ENCODE assay signal across 8 mouse cellular contexts in genomic region chr17:57104496-57104895, GRCm38 (mm10). TPM values are rescaled to one million over a fixed set of nuclear protein-coding genes. Genes with fewer than 3 reads are reported as not detected.
DNase-seq lines count a peak whose midpoint lies in the region; ATAC-seq lines count a peak whose summit lies in the region.
"Had no signal": no experiment of that assay in that cellular context is flagged by ENCODE, and none has a peak within 500 bp of the region (broad histone marks: within the 10 kb centered on the region; RNA-seq: fewer than 3 reads in every experiment).

No protein-coding gene starts in this region.

- peak overlapping the region; percentile 80 for H3K4me2 ChIP-seq in liver, embryonic 12.5 days

- peaks cover 84% of the 10 kb centered on the region for H3K4me1 ChIP-seq in megakaryocyte, embryonic 14.5 days
- H3K4me1 ChIP-seq in liver, embryonic 12.5 days: peaks cover 42% of the 10 kb centered on the region

- no peak for DNase-seq in left cerebral cortex, postnatal 14 days (ENCODE audit: low spot score in 2 of 2)
- no peak for DNase-seq in adrenal gland, postnatal 36 days
- DNase-seq in cerebellum, postnatal 14 days: no peak

- intact Hi-C loops in left cerebral cortex, postnatal 14 days (cut with DNase I): no loop called here

- H3K4me3 ChIP-seq in megakaryocyte, embryonic 14.5 days (replicated peaks): peak overlapping the region; percentile 100
- H3K4me3 ChIP-seq in liver, embryonic 12.5 days: peak overlapping the region; percentile 58; the same call in 1 of the 2 replicates

- no peaks in the 10 kb centered on the region for H3K27me3 ChIP-seq in megakaryocyte, embryonic 14.5 days (replicated peaks)
- H3K27me3 ChIP-seq in liver, embryonic 12.5 days (replicated peaks): peaks cover 49% of the 10 kb centered on the region

- no peak for ATAC-seq in megakaryocyte, adult 5-6 weeks (ENCODE audit: poor library complexity, severe bottlenecking)
- peak; percentile 23 for ATAC-seq in granulocyte monocyte progenitor cell, adult 5-6 weeks (replicated peaks; ENCODE audit: poor library complexity, severe bottlenecking)
- ATAC-seq in liver, embryonic 12.5 days: no peak

- H3K9me3 ChIP-seq in megakaryocyte, embryonic 14.5 days: no peaks in the 10 kb centered on the region
- H3K9me3 ChIP-seq in liver, embryonic 12.5 days (replicated peaks): no peaks in the 10 kb centered on the region

- H3K27ac ChIP-seq in liver, embryonic 12.5 days: no peak overlapping the region

- peaks cover 61% of the 10 kb centered on the region for H3K36me3 ChIP-seq in megakaryocyte, embryonic 14.5 days (replicated peaks; ENCODE audit: low read length)
- no peaks in the 10 kb centered on the region for H3K36me3 ChIP-seq in liver, embryonic 12.5 days

- no peak overlapping the region for H3K9ac ChIP-seq in liver, embryonic 12.5 days

- 27% methylated on average over 4 of the region's 4 CpGs for WGBS in liver, embryonic 12.5 days (ENCODE audit: insufficient replicate concordance)

RNA-seq across cellular contexts. Expression of gene Tnfsf9, which starts 0.6 kb away (rescaled TPM):
- polyA plus RNA-seq in megakaryocyte, embryonic 14.5 days (2012; ENCODE audit: insufficient read depth, low replicate concordance): 3.3 and 4.6 TPM in 2 replicates
- 3.9 and 6.3 TPM in 2 replicates for total RNA-seq in megakaryocyte, adult 5-6 weeks (2015)
- total RNA-seq in megakaryocyte, adult 5-6 weeks (2017): 1.5 and 2.2 TPM in 2 replicates
- 0.28 and 1.1 TPM in 2 replicates for total RNA-seq in granulocyte monocyte progenitor cell, adult 5-6 weeks (2014; fragmentation: Nextera tagmentation)
- 0.60 and 3.0 TPM in 2 replicates for total RNA-seq in granulocyte monocyte progenitor cell, adult 5-6 weeks (2017)
- polyA plus RNA-seq in liver, embryonic 12.5 days (2016; fragmentation: Nextera tagmentation; extraction: Ambion mirVana): 2.3 and 2.4 TPM in 2 replicates
- total RNA-seq in left cerebral cortex, postnatal 14 days (2021): under 1 TPM; 0.26 to 0.42 TPM
- total RNA-seq in adrenal gland, postnatal 36 days (2021): under 1 TPM; 0.23 to 0.40 TPM

RNA-seq across cellular contexts. Expression of gene Tubb4a, which starts 16.9 kb away (rescaled TPM):
- 1.4 and 1.5 TPM in 2 replicates for polyA plus RNA-seq in megakaryocyte, embryonic 14.5 days (2012; ENCODE audit: insufficient read depth, low replicate concordance)
- 0.13 TPM in 1 of 2 replicates, not detected in the other for total RNA-seq in megakaryocyte, adult 5-6 weeks (2015)
- 0.11 and 0.41 TPM in 2 replicates for total RNA-seq in megakaryocyte, adult 5-6 weeks (2017)
- total RNA-seq in granulocyte monocyte progenitor cell, adult 5-6 weeks (2014; fragmentation: Nextera tagmentation): not detected in 2 replicates
- total RNA-seq in granulocyte monocyte progenitor cell, adult 5-6 weeks (2017): not detected in 2 replicates
- polyA plus RNA-seq in liver, embryonic 12.5 days (2016; fragmentation: Nextera tagmentation; extraction: Ambion mirVana): 1.1 and 1.4 TPM in 2 replicates
- 100 to 1,000 TPM; 671 to 695 TPM for total RNA-seq in left cerebral cortex, postnatal 14 days (2021)
- 1 to 10 TPM; 3.7 to 4.2 TPM for total RNA-seq in adrenal gland, postnatal 36 days (2021)

RNA-seq across cellular contexts. Expression of gene Dennd1c, which starts 26.2 kb away (rescaled TPM):
- polyA plus RNA-seq in megakaryocyte, embryonic 14.5 days (2012; ENCODE audit: insufficient read depth, low replicate concordance): 15.6 and 31.6 TPM in 2 replicates
- 69.7 and 73.9 TPM in 2 replicates for total RNA-seq in megakaryocyte, adult 5-6 weeks (2015)
- total RNA-seq in megakaryocyte, adult 5-6 weeks (2017): 21.2 and 35.8 TPM in 2 replicates
- total RNA-seq in granulocyte monocyte progenitor cell, adult 5-6 weeks (2014; fragmentation: Nextera tagmentation): 24.7 and 27.1 TPM in 2 replicates
- 2.9 and 3.0 TPM in 2 replicates for total RNA-seq in granulocyte monocyte progenitor cell, adult 5-6 weeks (2017)
- 1.8 and 2.2 TPM in 2 replicates for polyA plus RNA-seq in liver, embryonic 12.5 days (2016; fragmentation: Nextera tagmentation; extraction: Ambion mirVana)
- total RNA-seq in left cerebral cortex, postnatal 14 days (2021): 1 to 10 TPM; 1.8 to 1.9 TPM
- 1 to 10 TPM; 1.3 to 2.8 TPM for total RNA-seq in adrenal gland, postnatal 36 days (2021)

RNA-seq across cellular contexts. Expression of gene Slc25a23, which starts 44.8 kb away (rescaled TPM):
- polyA plus RNA-seq in megakaryocyte, embryonic 14.5 days (2012; ENCODE audit: insufficient read depth, low replicate concordance): 0.49 and 6.1 TPM in 2 replicates
- total RNA-seq in megakaryocyte, adult 5-6 weeks (2015): 4.1 and 5.8 TPM in 2 replicates
- 0.49 and 0.77 TPM in 2 replicates for total RNA-seq in megakaryocyte, adult 5-6 weeks (2017)
- total RNA-seq in granulocyte monocyte progenitor cell, adult 5-6 weeks (2014; fragmentation: Nextera tagmentation): 15.2 and 23.8 TPM in 2 replicates
- total RNA-seq in granulocyte monocyte progenitor cell, adult 5-6 weeks (2017): 1.6 and 1.7 TPM in 2 replicates
- polyA plus RNA-seq in liver, embryonic 12.5 days (2016; fragmentation: Nextera tagmentation; extraction: Ambion mirVana): 3.2 and 3.5 TPM in 2 replicates
- 100 to 1,000 TPM; 361 to 364 TPM for total RNA-seq in left cerebral cortex, postnatal 14 days (2021)
- 10 to 100 TPM; 76.6 to 80.3 TPM for total RNA-seq in adrenal gland, postnatal 36 days (2021)

RNA-seq across cellular contexts. Expression of gene Cd70, which starts 45.1 kb away (rescaled TPM):
- not detected in 2 replicates for polyA plus RNA-seq in megakaryocyte, embryonic 14.5 days (2012; ENCODE audit: insufficient read depth, low replicate concordance)
- not detected in 2 replicates for total RNA-seq in megakaryocyte, adult 5-6 weeks (2015)
- not detected in 2 replicates for total RNA-seq in megakaryocyte, adult 5-6 weeks (2017)
- total RNA-seq in granulocyte monocyte progenitor cell, adult 5-6 weeks (2014; fragmentation: Nextera tagmentation): not detected in 2 replicates
- not detected in 2 replicates for total RNA-seq in granulocyte monocyte progenitor cell, adult 5-6 weeks (2017)
- not detected in 2 replicates for polyA plus RNA-seq in liver, embryonic 12.5 days (2016; fragmentation: Nextera tagmentation; extraction: Ambion mirVana)
- total RNA-seq in left cerebral cortex, postnatal 14 days (2021): not detected
- not detected for total RNA-seq in adrenal gland, postnatal 36 days (2021)
- total RNA-seq: hematopoietic stem cell, adult 5-6 weeks had no signal

Comparison
In these comparisons a context has a peak if more than half of its experiments do, and no peak if none do; other contexts are left out.
1. RNA of gene Tubb4a, which starts 16.9 kb away (total RNA-seq): 671 to 695 TPM in left cerebral cortex, postnatal 14 days; 3.7 to 4.2 TPM in adrenal gland, postnatal 36 days, 0.11 to 0.41 TPM in megakaryocyte, adult 5-6 weeks and not detected in granulocyte monocyte progenitor cell, adult 5-6 weeks; every median in the first group is over 100 times any median in the second.